Mouse (Mus musculus) heart, postnatal 4 days (tissue): ENCODE data around the gene Arhgef16. TPM values are rescaled to one million over a fixed set of nuclear protein-coding genes. Genes with fewer than 3 reads are reported as not detected.

Source experiments
- DNase-seq: peaks from one replicate; pipeline ENCODE4 v3.0.0; 2021
- total RNA-seq, 2 experiments: library from RNA; stranded (reverse); gene quantifications; 2 replicates each; pipeline ENCODE4 v1.2.3; 2021

Arhgef16 gene
- total RNA-seq, 2 experiments from 2014 or later: 0.99 to 1.0 TPM

DNA sequence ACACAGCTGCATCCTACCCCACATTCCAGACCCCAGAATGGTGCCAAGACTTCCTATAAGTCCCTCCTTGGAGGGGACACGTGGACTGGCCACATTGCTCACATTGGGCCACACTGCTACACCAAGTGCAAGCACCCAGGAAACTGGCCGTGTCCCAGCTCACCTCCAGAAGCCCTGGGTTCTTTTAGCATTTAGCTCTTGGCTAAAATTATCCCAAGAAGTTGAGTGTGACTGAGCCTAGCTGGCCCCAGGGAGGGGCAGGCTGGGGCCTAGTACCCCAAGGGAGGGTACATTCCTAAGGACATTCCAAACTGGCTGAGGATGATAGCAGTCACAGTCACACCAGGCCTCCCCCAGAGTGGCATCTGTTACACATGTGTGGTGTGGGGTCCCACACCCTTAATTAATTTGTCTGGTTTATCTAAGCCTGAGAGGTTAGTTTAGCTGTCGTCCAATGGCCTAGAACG lies 7.7 kb downstream of the Arhgef16 start:
- no peak for DNase-seq

DNA sequence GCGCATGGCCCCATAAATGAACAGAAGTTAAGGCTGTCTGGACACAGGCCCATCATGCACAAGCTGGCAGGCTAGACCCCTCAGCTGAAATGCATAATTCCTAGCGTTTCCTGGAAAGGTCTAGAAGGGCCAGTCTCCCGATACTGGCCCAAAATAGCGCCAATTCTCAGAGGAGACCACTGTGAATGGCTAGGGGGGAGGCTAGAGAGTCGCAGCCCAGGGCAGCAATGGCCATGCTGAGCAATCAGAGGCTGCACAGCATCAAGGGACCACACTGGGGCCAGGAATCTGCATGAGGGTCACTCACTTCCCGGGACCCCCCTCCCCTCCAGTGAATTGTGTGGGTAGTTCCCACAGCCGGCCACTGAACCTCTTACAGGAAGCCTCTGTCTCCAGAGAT lies 17.8 kb downstream of the Arhgef16 start:
- DNase-seq: no peak

- no peak for DNase-seq
Observed at GRCm38 (mm10) chr4:154279481-154279880, 22.0 kb downstream of the Arhgef16 start.

- DNase-seq: peak; percentile 72
Observed at GRCm38 (mm10) chr4:154273000-154273399, 28.5 kb downstream of the Arhgef16 start.

DNA sequence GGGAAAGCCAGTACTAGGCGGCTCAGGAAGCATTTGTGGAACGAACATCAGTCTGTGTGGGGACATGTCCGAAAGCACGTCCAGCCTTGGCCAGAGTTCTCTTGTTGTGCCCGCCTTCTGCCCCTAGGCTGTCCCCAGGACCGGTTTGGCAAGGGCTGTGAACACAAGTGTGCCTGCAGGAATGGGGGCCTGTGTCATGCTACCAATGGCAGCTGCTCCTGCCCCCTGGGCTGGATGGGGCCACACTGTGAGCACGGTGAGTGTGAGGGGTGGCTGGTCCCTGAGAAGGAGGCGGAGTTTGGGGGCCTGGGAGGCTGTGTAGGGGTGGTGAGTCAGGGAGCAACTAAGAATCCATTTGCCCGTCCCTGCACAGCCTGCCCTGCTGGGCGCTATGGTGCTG lies 32.0 kb downstream of the Arhgef16 start:
- DNase-seq: no peak

GRCm38 (mm10) chr4:154267511-154267910 lies 34.0 kb downstream of the Arhgef16 start:
- DNase-seq: no peak

- peak; percentile 52 for DNase-seq
Observed at GRCm38 (mm10) chr4:154262071-154262470, 39.4 kb downstream of the Arhgef16 start.

- no peak for DNase-seq
Observed at GRCm38 (mm10) chr4:154260755-154261154, 40.7 kb downstream of the Arhgef16 start.

GRCm38 (mm10) chr4:154252537-154253255 lies 48.8 kb downstream of the Arhgef16 start:
- no peak for DNase-seq

- DNase-seq: no peak
Observed at GRCm38 (mm10) chr4:154249316-154249715, 52.2 kb downstream of the Arhgef16 start.

GRCm38 (mm10) chr4:154248092-154248805 lies 53.2 kb downstream of the Arhgef16 start:
- no peak for DNase-seq

DNA sequence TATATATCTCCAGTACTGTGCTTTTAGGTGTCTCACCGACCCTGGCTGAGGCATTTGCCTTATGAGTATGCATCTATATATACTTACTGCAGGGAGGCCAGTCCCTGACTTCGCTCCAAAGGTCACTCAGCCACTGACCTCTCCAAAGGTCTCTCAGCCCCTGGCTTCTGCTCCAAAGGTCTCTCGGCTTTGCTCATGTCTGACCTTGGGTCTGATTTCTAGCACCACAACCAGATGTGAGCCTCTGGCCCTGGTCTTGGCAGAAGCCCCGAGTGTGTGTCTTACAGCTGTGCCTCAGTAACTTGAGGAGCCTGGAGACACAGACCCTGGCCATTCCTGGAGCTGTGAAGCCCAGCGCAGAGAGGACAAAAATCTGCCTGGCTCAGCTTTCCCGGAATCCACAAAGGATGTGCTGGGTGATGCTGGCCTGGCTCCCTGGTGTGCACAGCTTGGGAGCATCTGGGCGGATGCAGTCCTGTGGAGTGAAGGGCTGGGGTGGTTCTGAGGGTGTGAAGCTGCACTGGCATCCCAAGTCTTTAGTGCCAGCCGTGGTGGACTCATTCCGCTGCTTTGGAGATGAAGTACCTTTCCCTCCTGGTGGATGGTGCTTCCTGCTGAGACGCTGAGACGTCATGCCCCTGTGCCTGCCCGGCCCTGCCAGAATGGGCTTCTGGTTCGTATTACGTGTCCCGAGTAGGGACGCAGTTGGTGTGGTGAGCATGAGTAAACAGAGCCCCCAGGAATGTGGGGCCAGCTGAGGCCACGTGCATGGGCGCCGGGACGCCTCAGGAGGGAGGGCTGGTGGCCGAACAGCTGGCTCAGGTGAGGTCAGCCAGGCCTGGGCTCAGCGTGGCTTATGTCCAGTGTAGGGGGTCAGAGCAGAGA lies 54.0 kb downstream of the Arhgef16 start:
- peak; percentile 25 for DNase-seq

DNA sequence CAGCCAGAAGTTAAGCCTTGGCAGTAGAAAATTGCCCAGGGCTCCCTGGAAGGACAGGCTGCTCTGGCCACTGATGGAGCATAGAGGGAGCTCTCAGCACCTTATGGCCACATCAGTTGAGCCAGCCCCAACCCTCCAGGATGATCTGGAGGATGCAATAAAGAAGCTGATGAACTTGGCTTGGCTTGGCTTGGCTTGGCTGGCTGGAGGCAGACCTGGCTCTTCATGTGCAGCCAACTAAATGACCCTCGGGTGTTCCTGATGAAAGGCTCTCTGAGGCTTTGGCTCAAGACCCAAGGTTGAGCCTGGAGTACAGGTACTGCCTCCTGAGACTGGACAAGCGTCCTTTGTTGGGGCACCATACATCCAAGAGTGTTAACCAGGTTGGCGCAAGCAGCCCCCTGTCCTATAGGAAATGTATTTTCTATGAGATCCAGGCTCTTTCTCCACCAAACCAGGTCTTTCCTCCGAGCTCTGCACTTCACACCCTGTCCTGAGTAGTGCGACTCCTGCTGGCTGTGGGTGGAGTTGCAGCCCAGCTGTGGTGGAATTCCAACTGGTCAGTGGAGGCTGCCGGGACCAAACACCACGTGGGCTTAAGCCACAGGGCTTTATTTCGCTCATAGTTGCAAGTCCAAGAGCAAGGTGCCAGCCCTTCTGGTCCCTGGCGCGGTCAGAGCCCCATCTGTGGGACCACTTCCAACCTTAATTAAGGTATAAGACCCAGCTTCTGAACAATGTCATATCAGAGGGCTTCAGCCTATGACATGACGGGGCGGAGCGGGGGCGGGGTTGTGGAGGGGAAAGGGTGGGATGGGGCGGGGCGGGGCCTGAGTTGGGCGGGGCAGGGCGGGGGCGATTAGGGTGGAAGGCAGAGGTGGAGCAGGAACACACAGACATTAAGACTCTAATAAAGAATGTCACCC lies 55.1 kb downstream of the Arhgef16 start:
- DNase-seq: peak; percentile 96

- DNase-seq: no peak
Observed at GRCm38 (mm10) chr4:154245342-154245741, 56.1 kb downstream of the Arhgef16 start.

DNA sequence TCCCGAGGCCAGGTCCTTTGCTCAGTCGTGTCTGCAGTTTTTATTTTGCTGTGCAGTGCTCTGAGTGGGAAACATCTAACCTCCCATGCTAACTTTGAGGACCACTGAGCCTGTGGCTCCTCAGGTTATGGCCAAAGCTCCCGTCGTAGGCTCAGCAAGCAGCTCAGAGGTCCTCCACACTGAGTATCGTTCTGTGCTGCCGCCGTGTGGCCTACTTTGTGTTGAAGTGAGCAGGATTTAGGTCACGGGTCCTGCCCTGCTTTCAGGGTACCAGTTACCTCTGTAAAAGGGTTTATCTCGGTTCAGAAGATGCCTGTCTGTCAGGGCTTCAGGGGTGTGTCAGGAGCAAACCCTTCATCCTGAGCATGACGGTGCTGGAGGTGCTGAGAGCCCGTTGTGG lies 60.9 kb downstream of the Arhgef16 start:
- DNase-seq: peak; percentile 57

DNA sequence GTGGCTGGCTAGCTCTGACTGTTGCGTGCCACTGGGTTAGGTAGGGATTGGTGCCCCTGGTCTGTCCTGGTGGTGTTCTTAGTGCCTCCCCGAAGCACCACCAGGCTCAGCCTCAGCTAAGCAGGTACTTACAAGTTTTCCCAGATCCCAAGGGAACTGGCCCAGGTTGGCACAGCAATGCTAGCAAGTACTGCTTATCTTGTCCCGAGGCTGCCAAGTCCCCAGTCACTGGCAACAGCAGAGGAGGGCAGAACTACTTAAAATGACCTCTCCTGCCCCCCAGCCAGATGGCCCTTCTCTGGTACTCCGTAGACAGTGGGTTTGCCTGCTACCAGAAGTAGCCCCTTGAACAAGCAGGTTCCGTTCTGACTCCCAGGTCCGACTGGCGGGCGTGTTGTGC lies 62.3 kb downstream of the Arhgef16 start:
- peak; percentile 49 for DNase-seq

DNA sequence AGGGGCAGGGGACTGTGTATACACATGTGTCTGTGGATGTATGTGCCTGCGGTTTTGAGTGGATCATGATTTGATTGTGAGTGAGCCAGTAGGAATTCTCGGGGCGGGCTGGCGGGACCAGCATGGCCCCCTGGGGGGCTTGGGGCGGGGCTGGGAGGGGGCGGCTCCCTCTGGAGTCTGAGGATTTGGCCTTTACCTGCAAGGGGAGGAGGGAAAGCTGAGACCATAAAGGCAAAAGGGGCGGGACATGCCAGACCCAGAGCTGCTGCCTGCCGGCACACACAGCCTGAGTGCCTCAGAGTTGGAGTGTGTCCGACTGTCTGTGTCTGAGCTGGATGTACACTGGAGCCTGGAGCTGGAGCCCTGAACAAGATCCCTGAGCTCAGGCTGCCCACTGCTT lies 64.2 kb downstream of the Arhgef16 start:
- peak; percentile 27 for DNase-seq

DNA sequence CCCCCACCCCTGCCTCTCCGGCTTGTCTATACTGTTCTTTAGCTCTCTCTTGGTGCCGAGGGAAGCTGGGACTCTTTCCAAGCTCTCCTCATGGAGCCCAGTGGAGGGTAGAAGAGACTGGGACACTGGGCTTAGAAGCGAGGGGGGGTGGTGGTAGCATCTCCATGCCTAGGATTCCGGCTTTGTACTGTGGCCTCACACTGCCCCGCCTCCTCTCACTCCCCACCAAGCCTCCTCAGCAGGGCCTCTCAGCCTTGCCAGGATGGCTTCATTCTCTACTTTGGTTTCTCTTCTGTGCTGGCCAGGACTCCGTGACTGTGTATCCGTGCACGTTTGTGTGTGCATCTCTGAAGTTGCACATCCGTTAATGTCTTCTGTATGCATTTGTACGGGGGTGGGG lies 64.6 kb downstream of the Arhgef16 start:
- peak; percentile 37 for DNase-seq

DNA sequence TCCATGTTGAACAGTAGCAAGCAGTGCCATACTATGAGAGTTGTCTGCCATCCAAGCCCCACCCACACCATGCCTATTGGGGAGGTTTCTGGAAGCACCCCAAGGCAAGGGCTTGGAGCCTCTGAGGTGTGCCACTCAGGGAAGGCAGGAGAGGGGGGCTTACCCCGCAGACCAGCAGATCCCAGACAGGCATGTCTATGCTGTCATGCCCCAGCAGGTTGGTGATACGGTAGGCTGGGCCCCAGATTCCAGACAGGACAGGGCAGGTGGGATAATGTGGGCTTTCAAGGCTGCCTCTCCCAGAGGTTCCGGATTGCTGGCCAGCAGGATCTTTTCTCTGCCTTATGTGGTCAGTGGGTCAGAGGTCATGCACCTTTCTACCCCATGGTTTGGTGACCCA lies 65.5 kb downstream of the Arhgef16 start:
- DNase-seq: no peak

GRCm38 (mm10) chr4:154232295-154232694 lies 69.2 kb downstream of the Arhgef16 start:
- peak; percentile 53 for DNase-seq

GRCm38 (mm10) chr4:154231380-154231779 lies 70.1 kb downstream of the Arhgef16 start:
- no peak for DNase-seq

GRCm38 (mm10) chr4:154229569-154229968 lies 71.9 kb downstream of the Arhgef16 start:
- DNase-seq: no peak
